Mouse (Mus musculus) midbrain, embryonic 11.5 days (tissue): ENCODE measurements at regions not wholly inside any gene's neighbourhood (a gene's known extent, or its start where the extent isn't known, plus 50 kb on each side); places are given as distances from the start of the nearest gene placed in this dataset.

Experiments used
- ATAC-seq: fragments of 200-750 bp; cut with Nextera tagmentation; 2 replicates; pipeline ENCODE4 v1.8.0; 2017; ENCODE audit warnings: moderate TSS enrichment, moderate library complexity; ENCODE audit not compliant: low FRiP score
- DNase-seq: peaks from one replicate; pipeline ENCODE4 v3.0.0; 2015; ENCODE audit warnings: low spot score; ENCODE audit errors: missing footprints
- H3K27ac ChIP-seq: fragments of 300-500 bp; sonication (generic); 2 replicates; pipeline ENCODE4 v1.5.1; 2014; ENCODE audit warnings: low read depth, low read length
- H3K27me3 ChIP-seq: fragments of 300-500 bp; sonication (generic); 2 replicates; pipeline ENCODE4 v1.6.1; 2014; ENCODE audit warnings: mild to moderate bottlenecking, low read length, moderate library complexity, mixed read lengths; ENCODE audit not compliant: control insufficient read depth, insufficient read depth
- H3K36me3 ChIP-seq: fragments of 300-500 bp; sonication (generic); 2 replicates; pipeline ENCODE4 v1.6.1; 2014; ENCODE audit warnings: mild to moderate bottlenecking, low read length, moderate library complexity, mixed read lengths; ENCODE audit not compliant: control insufficient read depth, insufficient read depth
- H3K4me1 ChIP-seq: fragments of 300-500 bp; sonication (generic); 2 replicates; pipeline ENCODE4 v1.6.1; 2014; ENCODE audit warnings: low read length; ENCODE audit not compliant: control insufficient read depth, insufficient read depth
- H3K4me2 ChIP-seq: fragments of 300-500 bp; sonication (generic); 2 replicates; pipeline ENCODE4 v1.6.1; 2014; ENCODE audit warnings: mild to moderate bottlenecking, moderate library complexity
- H3K4me3 ChIP-seq: fragments of 300-500 bp; sonication (generic); 2 replicates; pipeline ENCODE4 v1.5.1; 2014; ENCODE audit warnings: low read depth, low read length
- H3K9ac ChIP-seq: fragments of 300-500 bp; sonication (generic); 2 replicates; pipeline ENCODE4 v1.6.1; 2014; ENCODE audit warnings: low read length
- H3K9me3 ChIP-seq: fragments of 300-500 bp; sonication (generic); 2 replicates; pipeline ENCODE4 v1.6.1; 2016; ENCODE audit warnings: low read length; ENCODE audit not compliant: control insufficient read depth
- WGBS: fragments of 180-500 bp; shearing (Covaris S2); extraction: QIAGEN DNeasy Blood & Tissue Kit; methylation state at CpG from one replicate; pipeline ENCODE4 v1.1.7; 2014; 5-methylcytosine and 5-hydroxymethylcytosine counted together

DNA sequence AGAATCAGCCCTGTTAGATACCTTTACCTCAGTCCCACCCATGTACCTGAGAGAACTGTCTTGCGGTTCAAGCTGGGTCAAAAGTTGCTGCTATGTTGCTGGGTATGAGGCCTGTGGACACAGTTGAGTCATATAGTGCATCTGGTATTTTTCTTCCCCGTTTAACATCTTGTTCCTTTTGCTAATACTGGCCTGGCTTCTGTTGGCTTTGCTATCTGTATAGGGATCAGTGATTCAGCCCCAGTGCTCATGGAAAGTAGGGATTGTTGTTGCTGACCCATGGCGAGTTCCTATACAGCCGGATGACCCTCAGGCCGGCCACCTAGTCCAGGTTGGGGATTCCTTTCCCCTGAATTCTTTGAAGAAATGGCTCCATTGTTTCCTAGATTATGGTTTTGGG is 158.3 kb upstream of the Rbms1 start:
- ATAC-seq: no peak
- Histone ChIP-seq H3K36me3 (no peaks in the 10 kb centered on the region), H3K4me2 (no peak overlapping the region), H3K9ac (no peak overlapping the region), H3K4me1 (no peaks in the 10 kb centered on the region), H3K9me3 (no peaks in the 10 kb centered on the region), H3K27me3 (no peaks in the 10 kb centered on the region), H3K4me3 (no peak overlapping the region), H3K27ac (no peak overlapping the region)
- DNase-seq: no peak
- 60% methylated on average over 5 of the region's 5 CpGs for WGBS

DNA sequence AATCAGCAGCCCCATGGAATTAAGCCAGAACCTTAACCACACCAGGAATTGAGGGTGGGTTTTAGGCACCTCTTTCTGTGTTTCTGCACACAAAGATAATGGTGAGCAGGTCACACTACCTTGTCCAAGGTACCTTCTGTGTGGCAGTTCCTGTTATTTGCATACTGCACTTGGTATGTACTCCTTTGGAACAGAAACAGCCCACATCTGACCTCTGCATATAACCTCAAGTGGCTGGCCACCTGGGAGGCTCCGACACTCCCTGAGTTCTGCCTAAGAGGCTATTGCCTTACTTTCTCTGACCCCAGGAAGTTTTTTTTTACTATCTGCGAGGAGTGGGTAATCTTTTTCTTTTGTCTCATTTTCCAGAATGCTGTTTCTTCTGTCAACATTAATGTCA is 151.6 kb upstream of the Rbms1 start:
- DNase-seq (no peak), ATAC-seq (no peak)
- H3K9me3 ChIP-seq: no peaks in the 10 kb centered on the region
- H3K27ac ChIP-seq: no peak overlapping the region
- no peaks in the 10 kb centered on the region for H3K27me3 ChIP-seq
- no peak overlapping the region for H3K4me3 ChIP-seq
- no peak overlapping the region for H3K4me2 ChIP-seq
- no peaks in the 10 kb centered on the region for H3K36me3 ChIP-seq
- WGBS: 65% methylated on average over 2 of the region's 2 CpGs
- no peak overlapping the region for H3K9ac ChIP-seq
- H3K4me1 ChIP-seq: no peaks in the 10 kb centered on the region

DNA sequence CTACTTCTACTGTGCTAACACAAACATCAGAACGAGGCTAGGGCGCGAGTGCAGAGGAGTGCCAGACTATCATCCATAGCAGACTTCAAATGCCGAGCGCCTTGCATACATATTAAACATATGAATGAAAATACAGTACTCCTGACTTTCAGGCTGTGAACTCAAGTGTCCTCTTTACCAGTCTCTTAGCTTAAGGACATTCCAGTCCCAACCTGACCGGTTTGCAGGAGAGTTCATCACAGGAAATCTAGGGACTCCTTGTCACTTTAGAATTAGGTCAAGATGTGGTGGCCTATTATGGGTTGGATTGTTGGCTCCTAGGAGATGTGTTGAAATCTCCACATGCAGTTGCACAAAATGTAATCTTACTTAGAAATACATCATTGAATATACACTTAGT is 150.9 kb upstream of the Rbms1 start:
- H3K4me2 ChIP-seq: no peak overlapping the region
- peak; percentile 74 for DNase-seq

DNA sequence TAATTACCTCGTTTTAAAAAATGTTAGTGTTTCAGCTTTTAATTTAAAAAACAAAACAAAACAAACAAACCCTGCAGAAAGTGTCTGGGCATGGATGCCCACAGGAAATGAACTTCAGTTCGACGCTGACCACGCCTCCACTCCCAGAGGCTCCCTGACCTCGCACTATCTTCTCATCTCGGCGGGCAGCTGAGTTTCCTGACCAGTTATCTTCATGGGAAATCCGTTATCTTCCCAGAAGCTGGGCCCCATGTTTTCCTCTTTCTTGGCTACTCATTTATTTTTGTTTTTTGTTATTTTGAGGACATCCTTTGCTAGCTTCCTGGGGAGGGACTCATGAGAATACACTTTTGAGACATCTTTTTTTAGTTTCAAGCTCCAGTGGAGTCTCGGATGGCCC is 147.6 kb upstream of the Rbms1 start:
- Histone ChIP-seq H3K4me2 (no peak overlapping the region), H3K36me3 (no peaks in the 10 kb centered on the region), H3K27ac (no peak overlapping the region), H3K27me3 (no peaks in the 10 kb centered on the region), H3K4me3 (no peak overlapping the region), H3K9me3 (no peaks in the 10 kb centered on the region), H3K4me1 (no peaks in the 10 kb centered on the region), H3K9ac (no peak overlapping the region)
- ATAC-seq: no peak
- WGBS: 76% methylated on average over 9 of the region's 9 CpGs
- peak; percentile 37 for DNase-seq

More for the DNA sequence above, 150.9 kb upstream of the Rbms1 start:
- H3K9me3 ChIP-seq: no peaks in the 10 kb centered on the region
- no peak overlapping the region for H3K27ac ChIP-seq
- WGBS: 88% methylated on average over 6 of the region's 6 CpGs
- H3K27me3 ChIP-seq: no peaks in the 10 kb centered on the region
- no peaks in the 10 kb centered on the region for H3K36me3 ChIP-seq
- no peak for ATAC-seq
- H3K9ac ChIP-seq: no peak overlapping the region
- H3K4me1 ChIP-seq: no peaks in the 10 kb centered on the region
- no peak overlapping the region for H3K4me3 ChIP-seq

- Histone ChIP-seq H3K9ac (no peak overlapping the region), H3K9me3 (no peaks in the 10 kb centered on the region), H3K36me3 (no peaks in the 10 kb centered on the region), H3K27me3 (no peaks in the 10 kb centered on the region), H3K27ac (no peak overlapping the region), H3K4me2 (no peak overlapping the region), H3K4me3 (no peak overlapping the region), H3K4me1 (no peaks in the 10 kb centered on the region)
- no peak for ATAC-seq
- DNase-seq: peak; percentile 10
- 87% methylated on average over 3 of the region's 3 CpGs for WGBS
Measured at GRCm38 (mm10) chr2:61109564-61109963, 146.6 kb upstream of the Rbms1 start.

DNA sequence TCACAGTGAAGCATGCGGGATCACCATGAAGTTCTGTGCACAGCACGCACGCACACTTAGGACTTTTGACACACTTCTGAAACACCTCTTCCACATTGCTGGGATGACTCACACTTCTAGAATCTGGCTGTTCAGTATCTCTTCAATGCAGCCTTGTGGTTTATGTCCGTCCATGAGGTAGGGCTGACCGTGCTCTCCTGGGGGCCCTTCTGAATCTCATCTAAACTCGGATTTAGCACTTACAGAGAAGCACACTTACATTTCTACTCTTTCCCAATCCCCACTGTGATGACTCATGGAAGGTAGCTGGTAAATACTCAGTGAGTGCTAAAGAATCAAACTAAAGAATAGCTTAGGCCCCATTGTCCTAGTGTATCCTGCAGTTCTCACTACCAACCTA is 142.2 kb upstream of the Rbms1 start:
- no peak for ATAC-seq
- no peaks in the 10 kb centered on the region for H3K4me1 ChIP-seq
- peak; percentile 64 for DNase-seq
- H3K4me3 ChIP-seq: no peak overlapping the region
- no peak overlapping the region for H3K27ac ChIP-seq
- 88% methylated on average over 6 of the region's 6 CpGs for WGBS
- no peaks in the 10 kb centered on the region for H3K9me3 ChIP-seq
- no peaks in the 10 kb centered on the region for H3K36me3 ChIP-seq
- no peaks in the 10 kb centered on the region for H3K27me3 ChIP-seq
- H3K9ac ChIP-seq: no peak overlapping the region
- H3K4me2 ChIP-seq: no peak overlapping the region

GRCm38 (mm10) chr2:61100854-61101253 is 137.9 kb upstream of the Rbms1 start:
- DNase-seq: peak; percentile 75
- WGBS: 93% methylated on average over 4 of the region's 4 CpGs

GRCm38 (mm10) chr2:61088501-61088900 is 125.5 kb upstream of the Rbms1 start:
- no peak overlapping the region for H3K4me3 ChIP-seq
- no peak overlapping the region for H3K9ac ChIP-seq
- no peaks in the 10 kb centered on the region for H3K36me3 ChIP-seq
- no peaks in the 10 kb centered on the region for H3K9me3 ChIP-seq
- H3K27me3 ChIP-seq: no peaks in the 10 kb centered on the region
- H3K4me2 ChIP-seq: no peak overlapping the region
- no peaks in the 10 kb centered on the region for H3K4me1 ChIP-seq
- ATAC-seq (no peak), DNase-seq (no peak)
- no peak overlapping the region for H3K27ac ChIP-seq

More at GRCm38 (mm10) chr2:61100854-61101253, 137.9 kb upstream of the Rbms1 start:
- no peaks in the 10 kb centered on the region for H3K27me3 ChIP-seq
- H3K4me3 ChIP-seq: no peak overlapping the region
- no peaks in the 10 kb centered on the region for H3K36me3 ChIP-seq
- H3K27ac ChIP-seq: no peak overlapping the region
- no peaks in the 10 kb centered on the region for H3K4me1 ChIP-seq
- H3K9ac ChIP-seq: no peak overlapping the region
- no peak overlapping the region for H3K4me2 ChIP-seq
- H3K9me3 ChIP-seq: no peaks in the 10 kb centered on the region
- ATAC-seq: no peak

DNA sequence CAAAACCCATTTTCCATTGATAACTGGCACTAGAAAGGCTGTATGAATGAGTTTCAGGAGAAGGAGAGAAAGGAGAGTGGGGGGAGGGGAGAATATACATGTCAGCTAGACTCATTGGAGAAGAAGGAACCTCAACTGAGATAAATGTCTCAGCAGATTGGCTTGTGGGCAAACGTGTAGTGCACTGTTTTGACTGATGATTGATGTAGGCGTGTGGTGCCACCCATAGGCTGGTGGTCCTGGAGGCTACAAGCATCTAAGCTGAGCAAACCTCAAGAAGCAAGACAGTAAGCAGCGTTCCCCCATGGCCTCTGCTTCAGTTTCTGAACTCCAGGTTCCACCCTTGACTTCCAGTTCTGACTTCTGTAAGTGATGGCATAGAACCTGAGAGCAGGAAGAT is 121.8 kb upstream of the Rbms1 start:
- Histone ChIP-seq H3K4me3 (no peak overlapping the region), H3K36me3 (no peaks in the 10 kb centered on the region), H3K9ac (no peak overlapping the region), H3K27ac (no peak overlapping the region), H3K27me3 (no peaks in the 10 kb centered on the region), H3K4me1 (no peaks in the 10 kb centered on the region), H3K9me3 (no peaks in the 10 kb centered on the region), H3K4me2 (no peak overlapping the region)
- DNase-seq (no peak), ATAC-seq (no peak)
- WGBS: 72% methylated on average over 3 of the region's 3 CpGs

DNA sequence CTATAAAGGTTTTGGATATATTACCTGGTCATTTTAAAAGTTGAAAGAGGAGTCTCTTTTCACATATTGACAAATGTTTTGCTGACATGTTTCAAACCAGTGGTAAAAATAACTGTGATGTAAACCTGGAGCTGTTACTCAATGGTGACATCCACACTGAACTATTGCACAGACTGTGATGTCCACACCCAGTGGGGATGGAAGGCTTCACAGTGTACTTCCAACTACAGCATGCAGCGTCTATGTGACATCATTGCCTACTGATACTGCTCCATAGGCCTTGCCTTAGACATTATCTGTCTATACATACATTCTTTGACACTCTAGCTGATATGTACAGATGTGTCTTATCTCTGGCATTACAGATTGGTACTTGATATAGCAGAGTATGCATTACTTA is 120.1 kb upstream of the Rbms1 start:
- Histone ChIP-seq H3K27ac (no peak overlapping the region), H3K4me3 (no peak overlapping the region), H3K9me3 (no peaks in the 10 kb centered on the region), H3K36me3 (no peaks in the 10 kb centered on the region), H3K4me2 (no peak overlapping the region), H3K27me3 (no peaks in the 10 kb centered on the region), H3K9ac (no peak overlapping the region), H3K4me1 (no peaks in the 10 kb centered on the region)
- DNase-seq (no peak), ATAC-seq (no peak)
- WGBS: 83% methylated on average over 1 of the region's 1 CpGs
